Mouse (Mus musculus): ENCODE data around the gene Gm17655. TPM values are rescaled to one million over a fixed set of nuclear protein-coding genes. Genes with fewer than 3 reads are reported as not detected.

Gm17655 gene
- polyA plus RNA-seq, 1 experiment: 0.13 TPM

Other genes starting within 250 kb of the Gm17655 start
- 0.96 TPM for gene Gm15446, start 149.1 kb downstream of the Gm17655 start, polyA plus RNA-seq (2012; fragmentation: generic; extraction: Trizol)
- gene Zfp932, start 76.0 kb downstream of the Gm17655 start, polyA plus RNA-seq (2012; fragmentation: generic; extraction: Trizol): 6.3 TPM
- 0.11 TPM for gene Gm35315, start 21.9 kb upstream of the Gm17655 start, polyA plus RNA-seq (2012; fragmentation: generic; extraction: Trizol)
- gene Plcxd1, start 27.5 kb upstream of the Gm17655 start, polyA plus RNA-seq (2012; fragmentation: generic; extraction: Trizol): 0.68 TPM
- 60.5 TPM for gene Gtpbp6, start 35.7 kb upstream of the Gm17655 start, polyA plus RNA-seq (2012; fragmentation: generic; extraction: Trizol)
- 2.1 TPM for gene Zfp605, start 37.6 kb upstream of the Gm17655 start, polyA plus RNA-seq (2012; fragmentation: generic; extraction: Trizol)
- gene Chfr, start 63.3 kb upstream of the Gm17655 start, polyA plus RNA-seq (2012; fragmentation: generic; extraction: Trizol): 20.4 TPM
- 15.3 TPM for gene Golga3, start 104.2 kb upstream of the Gm17655 start, polyA plus RNA-seq (2012; fragmentation: generic; extraction: Trizol)
- 12.0 TPM for gene Ankle2, start 158.5 kb upstream of the Gm17655 start, polyA plus RNA-seq (2012; fragmentation: generic; extraction: Trizol)
- 35.4 TPM for gene Pgam5, start 197.4 kb upstream of the Gm17655 start, polyA plus RNA-seq (2012; fragmentation: generic; extraction: Trizol)
- gene Pxmp2, start 213.7 kb upstream of the Gm17655 start, polyA plus RNA-seq (2012; fragmentation: generic; extraction: Trizol): 4.0 TPM
- gene Pole, start 213.8 kb upstream of the Gm17655 start, polyA plus RNA-seq (2012; fragmentation: generic; extraction: Trizol): 5.4 TPM